Mouse (Mus musculus): Measurements from ENCODE around the gene Nudt17.
A peak's percentile ranks its signal among the peaks of the same experiment; 100 is the strongest.
"Not testable (repeated sequence)": the region's sequence is repeated elsewhere in the genome, so short reads cannot be mapped to it uniquely, and the experiment has no call there.

Nudt17 gene

GRCm38 (mm10) chr3:96669727-96670468 is 38.5 kb downstream of the Nudt17 start, which contains the start of gene Ankrd35:
Ankrd35 (plus strand) TSS chr3:96670131.
- DNase-seq (ENCODE audit: low read depth) = peak; percentile 94

- peak; percentile 16 for DNase-seq (ENCODE audit: low read depth)
Measured at GRCm38 (mm10) chr3:96668424-96669067, 39.8 kb downstream of the Nudt17 start.

- DNase-seq (ENCODE audit: low read depth) = peak; percentile 68
Measured at GRCm38 (mm10) chr3:96667316-96667715, 41.0 kb downstream of the Nudt17 start.

GRCm38 (mm10) chr3:96666916-96667315 is 41.4 kb downstream of the Nudt17 start:
- DNase-seq (ENCODE audit: low read depth) = no peak

- DNase-seq (ENCODE audit: low read depth) = not testable (repeated sequence)
Measured at GRCm38 (mm10) chr3:96665732-96666363, 42.5 kb downstream of the Nudt17 start.

- DNase-seq (ENCODE audit: low read depth) = peak; percentile 87
Measured at GRCm38 (mm10) chr3:96663432-96664239, 44.7 kb downstream of the Nudt17 start.

GRCm38 (mm10) chr3:96662731-96663316 is 45.5 kb downstream of the Nudt17 start:
- DNase-seq (ENCODE audit: low read depth) = no peak

GRCm38 (mm10) chr3:96660901-96661300 is 47.5 kb downstream of the Nudt17 start:
- no peak for DNase-seq (ENCODE audit: low read depth)
